Mouse (Mus musculus) midbrain, postnatal 0 days (tissue): ENCODE data around the gene Gm45713. TPM values are rescaled to one million over a fixed set of nuclear protein-coding genes. Genes with fewer than 3 reads are reported as not detected.

ENCODE experiments used
- ATAC-seq: fragments of 200-750 bp; cut with Nextera tagmentation; 2 replicates; pipeline ENCODE4 v1.8.0; 2017; ENCODE audit warnings: moderate number of reproducible peaks, mild to moderate bottlenecking, moderate TSS enrichment, moderate library complexity; ENCODE audit not compliant: low FRiP score
- DNase-seq: peaks from one replicate; pipeline ENCODE4 v3.0.0-alpha.2; 2015; ENCODE audit warnings: low spot score
- H3K27ac ChIP-seq: fragments of 300-500 bp; sonication (generic); 2 replicates; pipeline ENCODE4 v1.5.1; 2014; ENCODE audit warnings: low read depth, mild to moderate bottlenecking, low read length, mixed read lengths
- H3K27me3 ChIP-seq: fragments of 300-500 bp; sonication (generic); 2 replicates; pipeline ENCODE4 v1.6.1; 2014; ENCODE audit warnings: low read length, control low read depth, mixed read lengths; ENCODE audit not compliant: insufficient read depth
- H3K36me3 ChIP-seq: fragments of 300-500 bp; sonication (generic); 2 replicates; pipeline ENCODE4 v1.6.1; 2014; ENCODE audit warnings: low read length, control low read depth, mixed read lengths; ENCODE audit not compliant: insufficient read depth
- H3K4me1 ChIP-seq: fragments of 300-500 bp; sonication (generic); 2 replicates; pipeline ENCODE4 v1.6.1; 2014; ENCODE audit warnings: mild to moderate bottlenecking, control low read depth, antibody characterized with exemption, low read length, mixed read lengths; ENCODE audit not compliant: insufficient read depth
- H3K4me2 ChIP-seq: fragments of 300-500 bp; sonication (generic); 2 replicates; pipeline ENCODE4 v1.6.1; 2014; ENCODE audit warnings: low read depth, mild to moderate bottlenecking, low read length, mixed read lengths; ENCODE audit not compliant: poor library complexity, severe bottlenecking
- H3K4me3 ChIP-seq: fragments of 300-500 bp; sonication (generic); 2 replicates; pipeline ENCODE4 v1.5.1; 2014; ENCODE audit warnings: low read depth, mild to moderate bottlenecking, low read length, moderate library complexity
- H3K9ac ChIP-seq: fragments of 300-500 bp; sonication (generic); replicated peaks from 2 replicates; pipeline ENCODE4 v1.6.1; 2014; ENCODE audit warnings: mild to moderate bottlenecking, low read length, moderate library complexity, mixed read lengths; ENCODE audit not compliant: poor library complexity, severe bottlenecking
- H3K9me3 ChIP-seq: fragments of 300-500 bp; sonication (generic); 2 replicates; pipeline ENCODE4 v1.6.1; 2016; ENCODE audit warnings: low read length, control low read depth
- CTCF ChIP-seq: IDR thresholded peaks from 2 replicates; pipeline ENCODE4 v1.5.1; 2016; ENCODE audit warnings: antibody characterized with exemption, mild to moderate bottlenecking
- WGBS: fragments of 180-500 bp; shearing (Covaris S2); extraction: QIAGEN DNeasy Blood & Tissue Kit; methylation state at CpG from one replicate; pipeline ENCODE4 v1.1.7; 2014; 5-methylcytosine and 5-hydroxymethylcytosine counted together
- polyA plus RNA-seq: library from polyadenylated mRNA; unstranded; fragments of >200 nt; fragmentation: Nextera tagmentation; extraction: Ambion mirVana; gene quantifications from 2 replicates; pipeline ENCODE4 v1.2.1, GENCODE M21; 2015
- total RNA-seq: library from RNA; depleted of rRNA; stranded (reverse); fragments of >200 nt; gene quantifications from 2 replicates; pipeline ENCODE4 v1.2.3, GENCODE M21; 2014

The Gm45713 gene
- total and polyA plus RNA-seq, 2 experiments from 2014 or later: 0.39 to 2.0 TPM

- ATAC-seq (no peak), DNase-seq (no peak)
- 74% methylated on average over 4 of the region's 4 CpGs for WGBS
- Histone ChIP-seq H3K27ac (no peak overlapping the region), H3K36me3 (no peaks in the 10 kb centered on the region), H3K9me3 (no peaks in the 10 kb centered on the region), H3K4me1 (no peaks in the 10 kb centered on the region), H3K4me3 (no peak overlapping the region), H3K9ac (no peak overlapping the region), H3K27me3 (no peaks in the 10 kb centered on the region), H3K4me2 (no peak overlapping the region)
- TF ChIP-seq CTCF: 0 out of 2 replicates have a peak, but pooled peaks have one; percentile 17
Measured at GRCm38 (mm10) chr7:45086084-45086483, 49.9 kb downstream of the Gm45713 start.

- ATAC-seq: no peak
Measured at GRCm38 (mm10) chr7:45083300-45083890, 52.6 kb downstream of the Gm45713 start.

GRCm38 (mm10) chr7:45082401-45083299, 53.4 kb downstream of the Gm45713 start:
- H3K27me3 ChIP-seq: no peaks in the 10 kb centered on the region
- H3K4me1 ChIP-seq: no peaks in the 10 kb centered on the region
- peak; percentile 4 for DNase-seq
- 71% methylated on average over 25 of the region's 25 CpGs for WGBS
- TF ChIP-seq CTCF: 0 out of 2 replicates have a peak, but pooled peaks have one; percentile 10
- no peak for ATAC-seq
- H3K9ac ChIP-seq: no peak overlapping the region
- H3K4me3 ChIP-seq: no peak overlapping the region
- no peaks in the 10 kb centered on the region for H3K9me3 ChIP-seq
- no peak overlapping the region for H3K4me2 ChIP-seq
- no peak overlapping the region for H3K27ac ChIP-seq
- no peaks in the 10 kb centered on the region for H3K36me3 ChIP-seq

More at GRCm38 (mm10) chr7:45083300-45083890, 52.6 kb downstream of the Gm45713 start:
- H3K9me3 ChIP-seq: no peaks in the 10 kb centered on the region
- H3K9ac ChIP-seq: no peak overlapping the region
- WGBS: 85% methylated on average over 22 of the region's 22 CpGs
- no peaks in the 10 kb centered on the region for H3K4me1 ChIP-seq
- H3K4me3 ChIP-seq: no peak overlapping the region
- TF ChIP-seq CTCF: no peak
- no peaks in the 10 kb centered on the region for H3K36me3 ChIP-seq
- no peak overlapping the region for H3K4me2 ChIP-seq
- no peak overlapping the region for H3K27ac ChIP-seq
- no peak for DNase-seq
- H3K27me3 ChIP-seq: no peaks in the 10 kb centered on the region

GRCm38 (mm10) chr7:45081016-45081415, 55.0 kb downstream of the Gm45713 start:
- no peak for ATAC-seq

GRCm38 (mm10) chr7:45079856-45080255, 56.2 kb downstream of the Gm45713 start:
- no peak overlapping the region for H3K9ac ChIP-seq
- H3K4me2 ChIP-seq: no peak overlapping the region
- H3K4me1 ChIP-seq: no peaks in the 10 kb centered on the region
- TF ChIP-seq CTCF: peak; percentile 96
- WGBS: under 1% methylated on average over 10 of the region's 10 CpGs
- peak; percentile 94 for DNase-seq
- H3K36me3 ChIP-seq: peaks cover 18% of the 10 kb centered on the region
- no peaks in the 10 kb centered on the region for H3K27me3 ChIP-seq
- no peak overlapping the region for H3K4me3 ChIP-seq
- ATAC-seq: peak; percentile 28; the same call in 1 of the 2 replicates
- H3K27ac ChIP-seq: no peak overlapping the region
- no peaks in the 10 kb centered on the region for H3K9me3 ChIP-seq

More at GRCm38 (mm10) chr7:45081016-45081415, 55.0 kb downstream of the Gm45713 start:
- Histone ChIP-seq H3K4me3 (no peak overlapping the region), H3K36me3 (peaks cover 11% of the 10 kb centered on the region), H3K9ac (no peak overlapping the region), H3K4me2 (no peak overlapping the region), H3K27me3 (no peaks in the 10 kb centered on the region), H3K9me3 (no peaks in the 10 kb centered on the region), H3K27ac (no peak overlapping the region), H3K4me1 (no peaks in the 10 kb centered on the region)
- TF ChIP-seq CTCF: no peak
- no peak for DNase-seq
- WGBS: 44% methylated on average over 5 of the region's 5 CpGs

GRCm38 (mm10) chr7:45078513-45078912, 57.5 kb downstream of the Gm45713 start:
- ATAC-seq (no peak), DNase-seq (peak; percentile 75)
- TF ChIP-seq CTCF: peak; percentile 87
- Histone ChIP-seq H3K4me2 (no peak overlapping the region), H3K4me1 (no peaks in the 10 kb centered on the region), H3K27me3 (no peaks in the 10 kb centered on the region), H3K4me3 (no peak overlapping the region), H3K9me3 (no peaks in the 10 kb centered on the region), H3K36me3 (peaks cover 31% of the 10 kb centered on the region), H3K9ac (no peak overlapping the region), H3K27ac (no peak overlapping the region)
- WGBS: 38% methylated on average over 9 of the region's 9 CpGs
